Mouse (Mus musculus): ENCODE data around the gene 2900026A02Rik.

2900026A02Rik gene

DNA sequence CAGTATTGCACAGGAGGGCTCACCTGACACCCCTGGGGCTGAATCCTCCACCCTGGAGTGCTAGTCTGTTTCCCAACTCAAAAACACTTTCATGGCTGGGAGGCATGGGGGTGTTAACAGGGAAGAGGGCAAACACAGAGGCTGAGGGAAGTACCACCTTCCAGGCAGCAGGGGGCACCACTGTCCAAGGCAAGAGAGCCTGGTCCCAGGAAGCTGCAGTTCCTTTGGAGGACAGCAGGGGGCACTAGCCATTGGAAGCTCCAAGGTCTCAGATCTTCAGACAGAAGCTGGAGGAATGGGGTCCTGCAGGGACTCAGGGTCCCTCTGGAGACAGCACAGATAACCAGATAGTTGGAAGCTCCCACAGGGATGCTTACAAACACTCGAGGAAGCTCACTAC, 121.5 kb downstream of the 2900026A02Rik start:
- peak; percentile 90 for DNase-seq (ENCODE audit: low read depth, low spot score)

DNA sequence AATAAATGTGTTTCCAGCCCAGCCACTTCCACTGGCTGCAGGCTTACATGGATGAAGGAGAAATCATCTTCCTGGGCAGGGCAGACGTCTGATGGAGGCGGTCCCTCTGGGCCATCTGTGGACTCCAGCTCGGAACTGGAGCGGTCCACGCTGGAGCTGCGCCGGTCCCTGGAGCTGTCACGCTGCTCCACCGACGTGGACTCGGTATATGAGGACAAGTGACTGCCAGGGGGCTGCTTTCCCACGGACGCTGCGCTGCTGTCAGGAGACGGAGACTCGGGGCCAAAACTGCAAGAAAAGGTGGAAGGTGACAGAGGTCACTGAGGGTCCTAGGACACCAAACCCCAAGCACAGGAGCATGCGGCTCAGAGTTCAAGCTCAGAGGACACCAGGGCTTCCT, 123.5 kb downstream of the 2900026A02Rik start:
- no peak for DNase-seq (ENCODE audit: low read depth, low spot score)

GRCm38 (mm10) chr5:113095456-113095855, 125.6 kb downstream of the 2900026A02Rik start:
- no peak for DNase-seq (ENCODE audit: low read depth, low spot score)

DNA sequence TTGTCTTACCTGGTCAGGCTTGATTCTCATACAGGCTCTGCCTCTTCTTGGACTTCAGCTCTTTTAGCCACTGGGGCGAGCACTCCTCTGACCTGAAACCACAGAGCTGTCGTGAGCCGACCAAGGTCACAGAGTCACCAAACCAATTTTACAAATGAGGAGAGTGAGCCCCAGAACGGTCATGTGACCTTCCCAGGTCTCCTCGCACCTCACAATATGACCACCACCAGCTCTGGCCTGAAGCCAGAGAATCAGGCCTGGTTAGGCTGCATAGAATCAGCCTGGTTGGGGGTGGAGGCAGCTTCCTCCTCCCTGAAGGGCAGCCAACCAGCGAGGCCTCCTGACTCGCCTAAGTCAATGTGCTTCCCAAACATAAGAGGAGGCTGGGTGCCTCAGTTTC, 128.6 kb downstream of the 2900026A02Rik start:
- no peak for DNase-seq (ENCODE audit: low read depth, low spot score)

DNA sequence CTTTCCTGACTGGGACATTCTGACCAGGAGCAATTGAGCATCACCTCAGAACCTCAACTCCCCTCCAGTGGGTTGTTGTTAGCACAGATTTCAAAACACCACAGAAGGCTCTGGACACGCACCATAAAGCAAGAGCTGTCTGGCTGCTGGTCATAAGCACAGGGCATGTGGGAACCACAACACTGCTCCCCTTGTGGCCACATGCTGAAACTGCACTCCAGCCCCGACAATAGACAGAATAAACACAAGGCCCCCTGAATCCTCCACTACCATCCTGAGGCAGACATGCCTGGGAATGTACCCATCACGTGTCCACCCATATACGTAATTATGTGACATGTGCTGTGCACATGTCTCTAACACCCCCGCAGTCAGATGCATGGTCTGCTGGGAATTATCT, 129.9 kb downstream of the 2900026A02Rik start:
- DNase-seq (ENCODE audit: low read depth, low spot score) = peak; percentile 81

GRCm38 (mm10) chr5:113090750-113091149, 130.3 kb downstream of the 2900026A02Rik start:
- no peak for DNase-seq (ENCODE audit: low read depth, low spot score)

DNA sequence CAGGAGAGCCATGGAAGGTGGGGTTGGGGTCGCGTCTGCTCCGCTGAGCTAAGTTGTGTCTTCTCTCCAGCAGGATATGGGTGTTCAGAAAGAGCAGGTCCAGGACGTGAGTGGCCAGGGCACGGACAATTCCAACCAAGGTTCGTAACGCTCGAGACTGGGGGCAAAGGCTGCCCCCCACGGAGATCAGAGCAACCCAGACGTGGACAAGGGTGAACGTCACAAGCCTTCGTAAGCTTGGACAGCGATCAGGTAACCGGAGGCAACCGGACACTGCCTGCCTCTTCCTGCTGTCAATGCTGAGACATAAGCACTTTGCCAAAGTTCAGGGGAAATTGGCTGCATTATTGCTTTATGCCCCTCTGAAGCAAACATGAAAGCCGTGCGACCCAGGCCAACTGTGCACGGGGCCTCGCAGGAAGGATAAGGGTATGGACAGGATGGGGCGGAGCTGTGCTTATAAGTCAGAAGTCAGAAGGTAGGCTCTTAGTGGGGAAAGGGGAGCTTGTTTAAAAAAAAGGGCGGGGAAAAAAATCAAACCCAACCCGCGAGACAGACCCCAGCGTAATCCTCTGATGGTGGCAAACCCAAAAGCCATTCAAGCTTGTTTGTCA, 130.9 kb downstream of the 2900026A02Rik start:
- DNase-seq (ENCODE audit: low read depth, low spot score) = no peak

DNA sequence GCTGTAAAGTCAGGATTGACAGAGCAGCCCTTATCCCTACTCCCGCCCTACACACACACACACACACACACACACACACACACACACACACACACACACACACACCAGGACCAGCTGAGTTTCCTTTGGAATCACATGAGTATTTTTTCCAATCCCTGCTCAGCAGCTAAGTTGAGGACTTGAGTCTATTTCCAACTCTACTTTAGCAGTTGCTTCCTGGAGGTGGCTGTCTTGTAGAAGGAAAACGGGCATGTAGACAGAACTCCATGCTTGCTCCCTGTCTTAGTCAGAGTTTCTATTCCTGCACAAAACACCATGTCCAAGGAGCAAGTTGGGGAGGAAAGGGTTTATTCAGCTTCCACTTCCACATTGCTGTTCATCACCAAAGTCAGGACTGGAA, 133.6 kb downstream of the 2900026A02Rik start:
- no peak for DNase-seq (ENCODE audit: low read depth, low spot score)

GRCm38 (mm10) chr5:113086990-113087389, 134.0 kb downstream of the 2900026A02Rik start:
- no peak for DNase-seq (ENCODE audit: low read depth, low spot score)

DNA sequence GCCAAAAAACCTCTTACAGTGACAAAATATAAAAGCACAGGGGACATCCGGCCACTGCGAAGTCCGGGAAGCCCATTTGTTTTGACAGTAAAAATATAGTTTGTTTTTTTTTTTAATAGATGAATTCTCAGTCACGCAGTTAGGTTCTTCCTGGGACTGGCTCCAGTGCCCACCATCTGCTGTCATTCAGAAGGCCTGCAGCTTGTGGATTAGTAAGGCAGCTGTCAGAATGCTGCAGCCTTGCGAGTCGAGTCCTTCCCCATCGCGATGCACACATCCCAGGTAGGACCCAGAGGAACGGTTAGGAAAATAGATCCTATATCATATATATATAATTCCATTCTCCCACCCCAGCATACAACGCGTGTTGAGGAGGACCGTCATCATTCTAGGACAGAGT, 134.6 kb downstream of the 2900026A02Rik start:
- DNase-seq (ENCODE audit: low read depth, low spot score) = no peak

DNA sequence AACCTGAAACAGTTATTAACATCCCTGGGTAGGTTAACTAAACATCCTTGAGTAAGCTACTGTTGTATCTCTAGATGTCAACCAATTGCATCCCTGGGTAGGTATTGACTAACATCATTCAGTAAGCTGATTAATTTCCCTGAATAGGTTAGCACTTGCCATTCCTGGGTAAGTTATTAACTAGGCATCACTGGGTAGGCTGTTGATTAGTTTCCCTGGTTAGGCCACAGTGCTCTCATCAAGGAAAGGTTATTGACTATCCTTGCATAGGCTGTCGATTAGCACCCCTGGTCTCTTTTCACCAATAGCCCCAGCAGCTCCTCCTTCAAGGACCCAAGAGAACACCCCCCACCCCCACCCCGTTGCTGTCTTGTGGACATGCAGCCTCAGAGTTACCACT, 135.1 kb downstream of the 2900026A02Rik start:
- peak; percentile 35 for DNase-seq (ENCODE audit: low read depth, low spot score)

- DNase-seq (ENCODE audit: low read depth, low spot score) = peak; percentile 75
Measured at GRCm38 (mm10) chr5:113084309-113084708, 136.7 kb downstream of the 2900026A02Rik start.

GRCm38 (mm10) chr5:113082356-113083168, 138.5 kb downstream of the 2900026A02Rik start:
- peak; percentile 54 for DNase-seq (ENCODE audit: low read depth, low spot score)

DNA sequence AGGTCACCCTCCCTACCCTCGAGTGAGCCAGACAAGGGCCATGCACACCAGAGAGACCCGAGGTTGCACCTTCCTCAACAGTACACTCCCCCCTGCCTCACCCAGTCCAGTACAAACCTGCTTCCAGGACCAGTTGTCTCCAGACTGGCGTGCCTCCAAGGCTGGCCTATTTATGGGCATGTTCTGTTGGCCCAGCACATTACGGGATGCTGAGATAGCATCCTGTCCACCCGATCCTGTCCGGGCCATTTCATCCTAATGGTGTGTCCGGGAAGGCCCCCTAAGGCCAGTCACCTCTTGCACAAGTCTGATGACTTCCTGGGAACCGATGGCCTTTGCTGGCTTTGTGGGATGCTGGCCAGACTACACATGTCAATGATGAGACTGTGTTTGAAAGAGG, 139.6 kb downstream of the 2900026A02Rik start, which contains the start of gene Crybb3:
Gene Crybb3 (minus strand): TSS at position 146 of the 400 bp plus-strand sequence.
- DNase-seq (ENCODE audit: low read depth, low spot score) = no peak

GRCm38 (mm10) chr5:113081020-113081419, 140.0 kb downstream of the 2900026A02Rik start:
- DNase-seq (ENCODE audit: low read depth, low spot score) = no peak

GRCm38 (mm10) chr5:113079783-113080182, 141.3 kb downstream of the 2900026A02Rik start:
- peak; percentile 83 for DNase-seq (ENCODE audit: low read depth, low spot score)

DNA sequence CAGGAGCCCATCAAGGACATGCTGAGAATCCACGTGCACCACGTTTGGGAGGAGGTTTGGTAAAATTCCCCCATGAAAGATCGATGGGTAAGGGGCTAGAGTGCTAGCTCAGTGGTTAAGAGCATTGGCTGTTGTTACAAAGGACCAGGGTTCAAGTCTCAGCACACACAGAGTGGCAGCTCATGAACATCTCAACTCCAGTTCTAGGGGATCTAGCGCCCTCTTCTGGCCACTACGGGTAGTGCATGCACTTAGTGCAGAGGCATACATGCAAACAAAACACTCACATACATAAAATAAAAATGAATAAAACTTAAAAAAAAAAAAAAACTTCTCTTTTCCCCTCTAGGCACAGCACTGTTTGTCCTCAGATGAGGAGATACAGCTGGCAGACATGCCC, 142.3 kb downstream of the 2900026A02Rik start:
- peak; percentile 69 for DNase-seq (ENCODE audit: low read depth, low spot score)

- no peak for DNase-seq (ENCODE audit: low read depth, low spot score)
Measured at GRCm38 (mm10) chr5:113070017-113070416, 151.0 kb downstream of the 2900026A02Rik start, which contains the start of gene Crybb2. TSS of gene Crybb2 (minus strand) at chr5:113070117.

- peak; percentile 83 for DNase-seq (ENCODE audit: low read depth, low spot score)
Measured at GRCm38 (mm10) chr5:113054308-113054707, 166.7 kb downstream of the 2900026A02Rik start.

DNA sequence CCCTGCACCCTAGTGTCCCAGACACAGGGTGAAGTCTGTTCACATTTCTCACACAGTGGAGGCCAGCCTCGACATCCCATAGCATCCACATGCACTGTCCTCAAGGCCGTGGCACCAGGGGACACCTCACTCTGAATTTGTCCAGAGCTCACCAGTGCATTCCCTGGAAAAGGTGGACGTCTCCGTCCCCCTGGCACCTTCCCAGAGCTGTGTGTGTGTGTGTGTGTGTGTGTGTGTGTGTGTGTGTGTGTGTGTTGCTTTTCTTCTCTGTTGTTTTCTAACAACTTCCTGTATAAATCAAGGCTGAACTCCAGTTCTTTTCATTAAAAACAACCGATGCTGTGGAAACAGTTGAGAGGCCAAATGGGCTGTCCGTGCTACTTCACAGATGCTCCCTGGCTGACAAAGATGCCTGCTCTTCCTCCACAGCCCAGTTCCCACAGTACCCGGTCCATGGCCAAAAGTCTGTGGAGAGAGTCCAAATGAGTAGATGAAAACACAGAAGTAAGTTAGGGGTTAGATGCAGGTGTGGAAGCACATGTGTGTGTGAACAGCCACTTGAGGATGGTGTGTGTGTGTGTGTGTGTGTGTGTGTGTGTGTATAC, 170.4 kb downstream of the 2900026A02Rik start:
- DNase-seq (ENCODE audit: low read depth, low spot score) = no peak

GRCm38 (mm10) chr5:113049876-113050275, 171.2 kb downstream of the 2900026A02Rik start:
- no peak for DNase-seq (ENCODE audit: low read depth, low spot score)

DNA sequence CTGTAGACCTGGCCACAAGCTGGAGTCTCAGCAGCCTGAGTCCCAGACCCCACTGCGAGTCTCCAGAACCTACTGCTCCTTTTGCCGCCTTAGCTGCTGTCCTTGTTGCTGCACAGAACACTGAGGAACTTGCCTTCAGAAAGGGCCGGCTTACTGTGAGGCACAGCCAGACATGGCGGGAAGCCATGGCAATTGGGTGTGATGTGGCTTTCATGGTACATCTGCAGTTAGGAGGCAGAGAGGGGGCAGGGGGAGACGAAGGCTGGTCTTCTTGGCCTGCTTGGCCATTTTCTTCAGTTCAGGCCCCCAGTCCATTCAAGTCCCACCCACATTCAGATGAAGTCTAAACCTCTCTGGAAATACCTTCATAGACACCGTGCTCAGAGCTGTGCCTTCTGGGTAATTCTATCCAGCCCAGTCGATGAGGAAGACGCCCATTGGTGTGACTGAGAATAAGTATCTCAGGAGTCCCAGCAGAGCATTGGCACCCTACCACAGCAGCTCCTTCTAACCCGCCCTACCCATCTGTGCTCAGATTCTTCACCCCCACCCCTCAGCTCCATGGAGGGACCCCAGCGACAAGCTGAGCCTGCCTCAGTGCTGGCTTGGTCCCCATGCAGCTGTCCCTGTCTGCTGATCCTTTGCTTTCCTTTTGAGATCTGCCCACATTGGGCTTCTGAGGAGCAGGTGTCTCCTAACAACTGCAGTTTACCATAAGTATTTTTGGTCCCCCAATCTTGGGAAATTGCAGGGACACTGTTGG, 175.3 kb downstream of the 2900026A02Rik start:
- peak; percentile 62 for DNase-seq (ENCODE audit: low read depth, low spot score)
